ENCODE assay signal across 9 mouse cellular contexts in the genomic region with DNA sequence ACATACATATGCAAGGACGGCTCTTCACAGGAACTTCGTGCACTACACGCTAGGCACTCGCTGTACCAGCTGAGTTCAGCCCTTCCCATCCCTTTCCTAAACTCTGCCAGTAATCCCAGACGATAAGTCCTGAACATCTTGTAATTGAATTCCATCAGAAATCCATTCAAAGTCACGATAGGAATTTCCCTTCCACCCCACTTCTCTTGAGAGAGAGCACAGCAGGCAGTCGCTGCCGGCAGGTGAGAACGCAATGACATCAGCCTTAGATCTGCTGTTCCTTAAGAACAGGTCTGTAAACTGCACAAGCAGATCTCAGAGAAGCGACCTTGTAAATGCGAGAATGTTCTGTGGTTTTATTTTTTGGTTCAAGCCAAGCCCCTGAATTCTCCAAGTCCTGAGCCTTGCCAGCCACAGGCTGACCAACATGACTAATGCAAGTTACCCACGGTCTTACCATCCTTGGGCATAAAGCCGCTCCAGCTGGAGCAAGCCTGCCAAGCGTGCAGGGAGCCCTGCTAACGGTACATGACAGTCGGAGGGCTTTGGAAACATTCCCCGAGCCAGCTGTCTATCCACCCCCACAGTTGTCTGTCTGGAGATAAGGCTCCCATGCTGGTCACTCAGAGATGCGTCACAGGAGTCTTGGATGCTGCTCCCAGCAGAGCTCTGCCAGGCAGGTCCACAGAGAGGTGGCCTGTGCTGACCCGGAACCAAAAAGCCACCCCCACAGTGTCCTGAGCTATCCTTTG.
DNase-seq lines count a peak whose midpoint lies in the region; ATAC-seq and TF ChIP-seq lines count a peak whose summit lies in the region.
"Had no signal": no experiment of that assay in that cellular context is flagged by ENCODE, and none has a peak within 500 bp of the region (broad histone marks: within the 10 kb centered on the region; RNA-seq: fewer than 3 reads in every experiment).

No protein-coding gene starts in this region.

- H3K79me2 ChIP-seq in heart, adult 2 months (replicated peaks; ENCODE audit: control insufficient read depth, insufficient read depth, low read length) = no peaks in the 10 kb centered on the region; the same call in 1 of the 2 replicates

- H3K27me3 ChIP-seq in hindbrain, embryonic 10.5 days (ENCODE audit: insufficient read depth, poor library complexity, severe bottlenecking) = no peaks in the 10 kb centered on the region
- no peaks in the 10 kb centered on the region for H3K27me3 ChIP-seq in hindbrain, embryonic 11.5 days (ENCODE audit: control insufficient read depth, insufficient read depth, low read length)
- H3K27me3 ChIP-seq in heart, adult 2 months (ENCODE audit: control insufficient read depth, insufficient read depth, low read length) = no peaks in the 10 kb centered on the region
- no peaks in the 10 kb centered on the region for H3K27me3 ChIP-seq in lung, embryonic 15.5 days

- intact Hi-C loops in heart, adult 2 months (cut with DNase I) = loop anchor here (2.0 kb wide), 2 partner anchors 13 to 69 kb away; partner anchors contain the start of genes Col4a1 and Col4a2

- no peak overlapping the region for H3K4me3 ChIP-seq in hindbrain, embryonic 10.5 days
- no peak overlapping the region for H3K4me3 ChIP-seq in hindbrain, embryonic 11.5 days (ENCODE audit: low read depth, low read length)
- peak overlapping the region; percentile 3; the same call in 1 of the 2 replicates for H3K4me3 ChIP-seq in heart, adult 2 months
- H3K4me3 ChIP-seq in lung, embryonic 15.5 days = no peak overlapping the region
- H3K4me3 ChIP-seq: erythroblast, embryonic 14.5 days had no signal

- peak; percentile 65; the same call in 1 of the 2 replicates for TF ChIP-seq EP300 in heart, adult 2 months (IDR thresholded peaks at IDR 0.05; ENCODE audit: insufficient read depth, low read depth, low read length)

- no peak for ATAC-seq in hindbrain, embryonic 11.5 days (ENCODE audit: low FRiP score)
- peak; percentile 71 for ATAC-seq in lung, embryonic 15.5 days (ENCODE audit: borderline replicate concordance, extremely low read depth, low FRiP score, low TSS enrichment)
- no peak for ATAC-seq in monocyte, adult 5-6 weeks (replicated peaks; ENCODE audit: insufficient number of reproducible peaks, low FRiP score, low TSS enrichment, poor library complexity, severe bottlenecking)

- 0 out of 2 replicates have a peak, but pooled peaks have one; percentile 27 for TF ChIP-seq POLR2A in heart, adult 2 months (IDR thresholded peaks at IDR 0.05; ENCODE audit: insufficient read depth, low read depth, low read length)

- DNase-seq in hindbrain, embryonic 10.5 days (ENCODE audit: low spot score) = no peak
- DNase-seq in hindbrain, embryonic 11.5 days (ENCODE audit: low spot score) = no peak
- DNase-seq in cerebellum, postnatal 36 days = peak; percentile 38 to 54
- peak; percentile 81 to 86 for DNase-seq in heart, adult 2 months
- DNase-seq in kidney, postnatal 10 days = peak; percentile 68
- peak; percentile 66 for DNase-seq in skeletal muscle tissue, adult 2 months (ENCODE audit: low read depth, low spot score)

- peak overlapping the region; percentile 50 for H3K27ac ChIP-seq in hindbrain, embryonic 10.5 days
- H3K27ac ChIP-seq in hindbrain, embryonic 11.5 days (ENCODE audit: low read depth, low read length) = no peak overlapping the region
- H3K27ac ChIP-seq in heart, adult 2 months = peak overlapping the region; percentile 87
- H3K27ac ChIP-seq in lung, embryonic 15.5 days = peak overlapping the region; percentile 52

- no peak overlapping the region for H3K4me2 ChIP-seq in hindbrain, embryonic 11.5 days (replicated peaks; ENCODE audit: low read depth, low read length)
- H3K4me2 ChIP-seq in lung, embryonic 15.5 days = no peak overlapping the region

- no peak for TF ChIP-seq CTCF in heart, adult 2 months (IDR thresholded peaks at IDR 0.05)

- no peaks in the 10 kb centered on the region for H3K36me3 ChIP-seq in hindbrain, embryonic 10.5 days
- H3K36me3 ChIP-seq in hindbrain, embryonic 11.5 days (ENCODE audit: control insufficient read depth, insufficient read depth, low read length) = no peaks in the 10 kb centered on the region
- peaks cover 39% of the 10 kb centered on the region for H3K36me3 ChIP-seq in heart, adult 2 months (ENCODE audit: control insufficient read depth, insufficient read depth, low read length)
- H3K36me3 ChIP-seq in lung, embryonic 15.5 days = no peaks in the 10 kb centered on the region

- 47% methylated on average over 19 of the region's 19 CpGs for WGBS in hindbrain, embryonic 10.5 days
- WGBS in hindbrain, embryonic 11.5 days = 47% methylated on average over 19 of the region's 19 CpGs
- 12% methylated on average over 19 of the region's 19 CpGs for WGBS in heart, adult 2 months
- 36% methylated on average over 19 of the region's 19 CpGs for WGBS in lung, embryonic 15.5 days

- no peak overlapping the region for H3K9ac ChIP-seq in hindbrain, embryonic 11.5 days (ENCODE audit: low read depth, low read length)
- 0 out of 2 replicates have a peak overlapping the region, but pooled peaks have one; percentile 4 for H3K9ac ChIP-seq in heart, adult 2 months (ENCODE audit: low read depth, low read length)
- no peak overlapping the region for H3K9ac ChIP-seq in lung, embryonic 15.5 days

- no peaks in the 10 kb centered on the region for H3K9me3 ChIP-seq in hindbrain, embryonic 10.5 days
- H3K9me3 ChIP-seq in hindbrain, embryonic 11.5 days (ENCODE audit: control insufficient read depth, low read length) = no peaks in the 10 kb centered on the region
- H3K9me3 ChIP-seq in lung, embryonic 15.5 days = no peaks in the 10 kb centered on the region

- H3K4me1 ChIP-seq in hindbrain, embryonic 10.5 days (replicated peaks) = peaks cover 59% of the 10 kb centered on the region
- H3K4me1 ChIP-seq in hindbrain, embryonic 11.5 days (replicated peaks; ENCODE audit: control insufficient read depth, insufficient read depth, low read length) = peaks cover 4% of the 10 kb centered on the region
- H3K4me1 ChIP-seq in heart, adult 2 months (ENCODE audit: control insufficient read depth, insufficient read depth, low read length) = peaks cover 54% of the 10 kb centered on the region
- H3K4me1 ChIP-seq in lung, embryonic 15.5 days = peaks cover 66% of the 10 kb centered on the region

Comparison
In these comparisons a context has a peak if more than half of its experiments do, and no peak if none do; other contexts are left out.
1. DNase-seq: peak in cerebellum, postnatal 36 days (2 of 2), heart, adult 2 months (2 of 2), kidney, postnatal 10 days (single experiment) and skeletal muscle tissue, adult 2 months (single experiment); none in hindbrain, embryonic 10.5 days (single experiment) and hindbrain, embryonic 11.5 days (single experiment).